Mouse (Mus musculus): ENCODE results near the gene Mapk8ip3.

- TF ChIP-seq CTCF (IDR thresholded peaks at IDR 0.05; ENCODE audit: borderline replicate concordance, insufficient read depth, low read length) (no peak), POLR2A (IDR thresholded peaks at IDR 0.05; ENCODE audit: low read depth, low read length) (no peak)
Observed at GRCm38 (mm10) chr17:24950671-24951070, 13.9 kb upstream of the Mapk8ip3 start.
